Mouse (Mus musculus) monocyte, adult 5-6 weeks (primary cell): Measurements from ENCODE around the gene Bbs12. TPM values are rescaled to one million over a fixed set of nuclear protein-coding genes. Genes with fewer than 3 reads are reported as not detected.

Source experiments
- ATAC-seq: fragments of 153-309, 156-312 bp; replicated peaks from 2 replicates; pipeline ENCODE4 v1.8.0; 2017; ENCODE audit warnings: mild to moderate bottlenecking; ENCODE audit not compliant: low TSS enrichment, insufficient number of reproducible peaks, severe bottlenecking, poor library complexity, low FRiP score
- total RNA-seq: library from RNA; stranded (forward); fragments of 200-1000, 200-491, 200-594 nt; gene quantifications from 3 replicates; pipeline ENCODE4 v1.2.3, GENCODE M21; 2017

Gene Bbs12
- total RNA-seq = 1.4 to 4.5 TPM (median 1.9 TPM) in 3 replicates

GRCm38 (mm10) chr3:37312370-37312941, at the start of gene Bbs12, which contains the start of gene Cetn4:
Gene Bbs12 (plus strand): TSS chr3:37312554.
Gene Cetn4 (minus strand): TSS chr3:37312708.
- peak; percentile 98 for ATAC-seq

DNA sequence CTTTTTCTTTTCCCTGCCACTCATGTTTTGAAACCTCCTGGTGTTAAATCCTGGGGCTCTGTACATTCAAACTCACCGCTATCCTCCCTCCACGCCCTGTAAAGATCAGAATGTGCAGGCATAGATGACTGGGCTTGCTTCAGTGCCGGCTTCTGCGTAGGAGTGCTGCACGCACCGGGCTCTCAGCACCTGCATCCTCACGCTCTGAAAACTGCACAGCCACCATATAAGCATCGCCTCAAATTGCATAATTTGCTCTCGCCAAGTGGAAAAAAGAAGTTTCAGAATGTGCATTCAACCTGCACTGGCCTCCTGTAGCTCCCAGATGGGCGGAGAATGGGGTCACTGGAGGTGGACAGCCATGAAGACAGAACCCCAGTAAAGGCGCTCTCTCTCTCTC, 44.0 kb upstream of the Bbs12 start:
- no peak for ATAC-seq

GRCm38 (mm10) chr3:37269926-37270325, 42.4 kb upstream of the Bbs12 start:
- no peak for ATAC-seq

- ATAC-seq = 0 out of 2 replicates have a peak, but pooled peaks have one; percentile 63
Observed at GRCm38 (mm10) chr3:37271209-37271608, 41.1 kb upstream of the Bbs12 start.

DNA sequence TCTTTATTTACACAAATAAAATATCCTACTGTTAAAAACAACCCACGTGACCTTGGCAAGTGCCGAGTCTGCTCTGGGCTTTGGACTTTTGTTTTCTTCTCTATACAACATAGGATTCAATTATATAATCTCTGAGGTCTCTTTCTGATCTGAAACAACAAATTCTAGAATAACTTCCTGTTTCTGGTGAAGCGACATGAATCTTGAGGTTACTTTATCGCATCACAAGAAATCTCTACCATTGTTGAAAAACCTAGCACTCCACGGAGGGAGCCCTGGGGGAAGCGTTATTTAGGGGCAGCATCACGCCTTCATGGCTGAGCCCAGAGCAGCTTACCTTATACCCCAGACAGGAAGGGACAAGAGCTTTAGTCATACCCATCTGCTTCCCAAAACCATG, 39.3 kb upstream of the Bbs12 start:
- no peak for ATAC-seq

DNA sequence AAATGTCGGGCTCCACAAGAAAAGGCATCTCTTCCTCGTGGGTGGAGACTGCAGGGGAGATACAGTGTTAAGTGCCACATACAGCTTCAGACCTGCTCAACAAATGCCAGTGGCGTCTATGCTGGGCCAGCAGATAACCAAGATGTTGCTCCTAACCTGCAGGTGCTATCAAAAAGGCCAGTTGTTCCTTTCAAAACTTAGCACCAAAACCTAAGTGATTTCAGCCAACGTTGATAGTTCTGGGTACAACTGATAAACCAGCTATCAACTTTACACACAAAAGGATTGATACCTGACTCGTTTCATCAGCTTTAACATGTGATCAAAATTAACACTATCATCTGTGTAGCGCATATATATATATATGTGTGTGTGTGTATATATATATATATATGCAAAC, 37.7 kb upstream of the Bbs12 start:
- no peak for ATAC-seq

DNA sequence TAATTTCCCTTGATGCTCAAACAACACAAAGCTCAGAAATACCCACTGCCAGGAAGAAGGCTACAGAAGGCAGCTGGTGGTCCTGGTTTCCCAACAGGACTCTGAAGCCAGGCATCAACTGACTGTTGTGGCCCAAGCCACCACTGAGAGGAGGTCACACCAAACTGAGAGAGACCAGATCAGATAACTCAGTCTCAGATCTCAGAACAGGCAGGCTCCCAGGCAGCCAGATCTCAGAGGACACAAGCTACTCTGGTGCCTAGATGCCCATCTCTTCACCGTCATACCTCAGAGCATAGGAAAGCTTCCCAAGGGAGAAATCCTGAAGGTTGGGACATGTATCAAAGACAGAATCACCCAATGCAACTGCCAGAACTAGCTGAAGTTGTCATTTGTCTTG, 32.1 kb upstream of the Bbs12 start:
- no peak for ATAC-seq

- no peak; the same call in 1 of the 2 replicates for ATAC-seq
Observed at GRCm38 (mm10) chr3:37280871-37281270, 31.5 kb upstream of the Bbs12 start.

- no peak for ATAC-seq
Observed at GRCm38 (mm10) chr3:37282299-37282922, 29.9 kb upstream of the Bbs12 start.

DNA sequence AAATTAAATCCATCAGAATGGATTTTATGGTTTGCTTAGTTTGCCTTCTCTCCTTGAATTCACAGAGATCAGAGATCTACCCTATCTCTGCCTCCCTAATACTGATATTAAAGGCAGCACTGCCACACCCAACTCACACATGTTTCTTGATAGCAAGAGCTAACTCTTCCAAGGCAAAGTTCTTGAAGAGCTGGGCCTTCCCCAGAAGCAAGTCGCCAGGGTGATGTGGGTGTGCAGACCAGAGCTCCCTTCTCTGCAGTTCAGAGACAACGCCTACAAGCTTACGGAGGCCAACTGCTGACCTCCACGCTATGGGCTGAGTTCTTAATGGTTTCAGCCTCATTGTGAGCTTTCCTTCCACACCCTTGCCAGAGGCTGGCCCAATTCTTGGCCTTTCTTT, 29.1 kb upstream of the Bbs12 start:
- ATAC-seq = no peak

GRCm38 (mm10) chr3:37289237-37289636, 23.1 kb upstream of the Bbs12 start:
- no peak for ATAC-seq

GRCm38 (mm10) chr3:37290881-37291541, 21.3 kb upstream of the Bbs12 start:
- ATAC-seq = no peak

GRCm38 (mm10) chr3:37291929-37292328, 20.4 kb upstream of the Bbs12 start:
- ATAC-seq = no peak

DNA sequence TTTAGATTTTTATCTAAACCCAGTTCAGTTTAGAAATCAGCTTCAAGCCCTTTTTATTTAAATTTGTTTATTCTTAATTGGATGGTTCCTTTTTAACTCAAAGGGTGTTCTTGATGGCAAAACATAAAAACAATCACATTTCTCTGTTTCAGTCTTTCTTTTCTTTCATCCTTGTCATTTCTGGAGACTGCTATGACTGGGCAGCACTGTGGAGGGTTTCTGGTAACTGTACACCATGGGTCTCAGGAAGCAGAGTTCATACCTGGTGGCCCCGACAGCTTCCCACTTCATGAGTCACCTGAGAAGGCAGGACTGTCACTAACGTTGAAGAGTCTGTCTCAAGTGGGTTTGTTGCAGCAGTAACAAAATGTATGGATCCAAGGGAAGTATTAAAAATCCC, 19.7 kb upstream of the Bbs12 start:
- ATAC-seq = no peak

DNA sequence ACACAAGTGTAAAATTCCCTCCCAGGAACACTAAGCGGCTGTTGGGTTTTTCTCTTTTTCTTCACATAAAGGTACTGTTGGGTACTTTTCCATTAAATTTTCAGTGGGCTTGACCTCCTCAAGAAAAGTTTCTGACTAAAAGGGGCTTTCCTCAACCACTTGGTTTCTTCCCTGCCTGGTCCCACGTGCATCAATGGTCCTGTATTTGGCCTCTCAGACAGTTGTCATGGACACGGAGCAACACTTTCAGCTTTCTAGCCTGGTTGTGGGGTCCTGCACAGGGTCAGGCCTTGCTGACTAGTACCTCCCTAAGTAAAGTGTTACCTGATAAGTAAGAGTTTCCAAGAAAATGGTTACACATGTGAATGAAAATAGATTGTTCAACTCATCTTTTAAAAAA, 12.9 kb upstream of the Bbs12 start:
- ATAC-seq = no peak

GRCm38 (mm10) chr3:37302685-37303084, 9.7 kb upstream of the Bbs12 start:
- peak; percentile 78 for ATAC-seq

- ATAC-seq = no peak
Observed at GRCm38 (mm10) chr3:37303392-37304139, 8.8 kb upstream of the Bbs12 start.

DNA sequence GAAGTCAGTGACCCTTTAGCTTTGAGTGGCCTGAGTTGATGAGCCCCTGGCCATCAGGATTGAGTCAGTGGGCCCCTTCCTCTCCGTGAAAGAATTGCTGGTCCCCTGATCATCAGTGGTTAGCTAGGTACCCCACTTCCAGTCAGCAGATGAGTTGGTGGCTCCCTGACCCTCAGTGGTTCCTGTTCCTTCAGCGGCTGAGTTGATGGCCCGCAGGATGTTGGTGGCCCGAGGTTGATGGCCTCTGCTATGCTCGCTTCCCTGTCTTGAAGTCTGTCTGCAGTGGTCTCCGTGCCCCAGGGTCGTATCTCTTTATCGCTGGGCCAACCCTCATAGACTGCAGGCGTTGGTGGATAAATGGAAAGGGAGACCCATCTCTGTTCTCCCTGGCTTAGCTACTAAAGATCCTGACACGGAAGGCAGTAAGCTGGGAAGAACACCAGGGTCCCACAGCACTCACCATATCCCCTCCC, 421 bp upstream of the Bbs12 start:
- ATAC-seq = no peak; the same call in 1 of the 2 replicates

DNA sequence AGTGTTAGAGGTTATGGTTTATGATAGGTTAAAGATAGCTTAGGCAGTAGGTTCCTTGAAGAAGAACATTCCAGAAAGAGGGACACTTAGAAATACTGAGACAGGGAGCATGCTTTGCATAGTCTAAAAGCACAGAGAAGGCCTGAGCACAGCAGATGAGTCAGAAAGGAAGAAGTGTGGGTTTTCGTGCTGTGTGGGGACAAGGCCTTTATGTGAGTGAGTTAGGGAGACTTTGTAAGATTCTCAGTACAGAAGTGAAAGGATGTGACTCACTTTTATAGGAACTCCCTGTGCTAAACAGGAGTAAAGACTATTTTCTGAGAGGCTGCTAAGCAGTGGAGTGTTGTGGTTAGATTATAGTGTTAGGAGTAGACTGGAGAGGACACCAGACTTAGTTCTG, 1.0 kb downstream of the Bbs12 start:
- peak; percentile 42; the same call in 1 of the 2 replicates for ATAC-seq
